Comparison of ENCODE assay signal across 22 mouse cellular contexts in genomic region chr6:127802211-127802610, GRCm38 (mm10). TPM values are rescaled to one million over a fixed set of nuclear protein-coding genes. Genes with fewer than 3 reads are reported as not detected.
"Had no signal": no experiment of that assay in that cellular context is flagged by ENCODE, and none has a peak within 500 bp of the region (broad histone marks: within the 10 kb centered on the region; RNA-seq: fewer than 3 reads in every experiment).

No protein-coding gene starts in this region.

- H3K4me3 ChIP-seq: midbrain, embryonic 10.5 days; midbrain, embryonic 12.5 days; myocyte; neural tube, embryonic 13.5 days; neural tube, embryonic 15.5 days had no signal

- ATAC-seq: midbrain, embryonic 16.5 days had no signal

- H3K9ac ChIP-seq: lung, embryonic 14.5 days; midbrain, embryonic 12.5 days; neural tube, embryonic 13.5 days; neural tube, embryonic 15.5 days had no signal

- H3K4me1 ChIP-seq: midbrain, embryonic 12.5 days had no signal

- H3K4me2 ChIP-seq: lung, embryonic 14.5 days; midbrain, embryonic 12.5 days; neural tube, embryonic 13.5 days; neural tube, embryonic 15.5 days had no signal

- H3K27me3 ChIP-seq: neural tube, embryonic 13.5 days; neural tube, embryonic 15.5 days had no signal

- H3K27ac ChIP-seq: midbrain, embryonic 10.5 days; midbrain, embryonic 12.5 days; neural tube, embryonic 13.5 days; neural tube, embryonic 15.5 days had no signal

- DNase-seq: lung, adult 18-20 months; lung, embryonic 14.5 days; lung, postnatal 10 days; lung, postnatal 4 days; midbrain, embryonic 14.5 days; retina, postnatal 1 day; right cerebral cortex, adult 18-20 months; right cerebral cortex, postnatal 25 days; right cerebral cortex, postnatal 4 days; spleen, adult 18-20 months; thymus, adult 18-20 months; thymus, postnatal 14 days; thymus, postnatal 36 days had no signal

- H3K9me3 ChIP-seq: midbrain, embryonic 10.5 days; midbrain, embryonic 12.5 days; neural tube, embryonic 13.5 days; neural tube, embryonic 15.5 days had no signal

- H3K36me3 ChIP-seq: midbrain, embryonic 10.5 days; midbrain, embryonic 12.5 days; neural tube, embryonic 13.5 days; neural tube, embryonic 15.5 days had no signal

RNA-seq across cellular contexts. Expression of gene Prmt8, which starts 32.9 kb away (rescaled TPM):
- polyA plus RNA-seq: lung, embryonic 14.5 days; lung, embryonic 16.5 days; myocyte; stomach, embryonic 16.5 days; thymus, postnatal 0 days had no signal
